Mouse (Mus musculus) midbrain, embryonic 15.5 days (tissue): Measurements from ENCODE around the gene Dysf. TPM values are rescaled to one million over a fixed set of nuclear protein-coding genes. Genes with fewer than 3 reads are reported as not detected.

Experiments
- ATAC-seq: fragments of 200-750 bp; cut with Nextera tagmentation; replicated peaks from 2 replicates; pipeline ENCODE4 v1.8.0; 2017; ENCODE audit warnings: moderate TSS enrichment
- H3K27ac ChIP-seq: fragments of 300-500 bp; sonication (generic); 2 replicates; pipeline ENCODE4 v1.5.1; 2015; ENCODE audit warnings: mild to moderate bottlenecking, inconsistent platforms
- H3K27me3 ChIP-seq: fragments of 300-500 bp; sonication (generic); replicated peaks from 2 replicates; pipeline ENCODE4 v1.6.1; 2015; ENCODE audit warnings: inconsistent platforms
- H3K36me3 ChIP-seq: fragments of 300-500 bp; sonication (generic); replicated peaks from 2 replicates; pipeline ENCODE4 v1.6.1; 2015; ENCODE audit warnings: inconsistent platforms
- H3K4me1 ChIP-seq: fragments of 300-500 bp; sonication (generic); 2 replicates; pipeline ENCODE4 v1.6.1; 2015; ENCODE audit warnings: inconsistent platforms
- H3K4me2 ChIP-seq: fragments of 300-500 bp; sonication (generic); 2 replicates; pipeline ENCODE4 v1.6.1; 2015; ENCODE audit warnings: inconsistent platforms, mild to moderate bottlenecking, moderate library complexity
- H3K4me3 ChIP-seq: fragments of 300-500 bp; sonication (generic); 2 replicates; pipeline ENCODE4 v1.5.1; 2015; ENCODE audit warnings: mild to moderate bottlenecking, inconsistent platforms
- H3K9ac ChIP-seq: fragments of 300-500 bp; sonication (generic); 2 replicates; pipeline ENCODE4 v1.6.1; 2015; ENCODE audit warnings: mild to moderate bottlenecking, inconsistent platforms
- H3K9me3 ChIP-seq: fragments of 300-500 bp; sonication (generic); 2 replicates; pipeline ENCODE4 v1.6.1; 2016; ENCODE audit warnings: inconsistent platforms
- WGBS: fragments of 180-500 bp; shearing (Covaris S2); methylation state at CpG from one replicate; pipeline ENCODE4 v1.1.7; 2015; ENCODE audit warnings: mixed read lengths; 5-methylcytosine and 5-hydroxymethylcytosine counted together
- polyA plus RNA-seq: library from polyadenylated mRNA; unstranded; fragments of >200 nt; fragmentation: Nextera tagmentation; extraction: Ambion mirVana; gene quantifications from 2 replicates; pipeline ENCODE4 v1.2.1, GENCODE M21; 2015

Gene Dysf
- polyA plus RNA-seq, 1 experiment from 2014 or later: 2.6 TPM

- 75% methylated on average over 7 of the region's 7 CpGs for WGBS
- no peak overlapping the region for H3K27ac ChIP-seq
- H3K4me1 ChIP-seq: 0 out of 2 replicates have a peak, but pooled peaks cover 2% of the 10 kb centered on the region
- H3K9ac ChIP-seq: no peak overlapping the region
- H3K27me3 ChIP-seq: no peaks in the 10 kb centered on the region
- no peak overlapping the region for H3K4me2 ChIP-seq
- no peak overlapping the region for H3K4me3 ChIP-seq
- H3K9me3 ChIP-seq: no peaks in the 10 kb centered on the region
- H3K36me3 ChIP-seq: no peaks in the 10 kb centered on the region
- no peak for ATAC-seq
These were observed 221.3 kb downstream of the Dysf start for GRCm38 (mm10) chr6:84229739-84230138.

GRCm38 (mm10) chr6:84231108-84231507, 222.7 kb downstream of the Dysf start:
- no peak overlapping the region for H3K4me2 ChIP-seq
- 78% methylated on average over 7 of the region's 7 CpGs for WGBS
- ATAC-seq: no peak
- no peak overlapping the region for H3K9ac ChIP-seq
- no peak overlapping the region for H3K4me3 ChIP-seq
- H3K27me3 ChIP-seq: no peaks in the 10 kb centered on the region
- H3K9me3 ChIP-seq: no peaks in the 10 kb centered on the region
- H3K4me1 ChIP-seq: 0 out of 2 replicates have a peak, but pooled peaks cover 2% of the 10 kb centered on the region
- H3K36me3 ChIP-seq: no peaks in the 10 kb centered on the region
- H3K27ac ChIP-seq: no peak overlapping the region

- H3K4me1 ChIP-seq: 0 out of 2 replicates have a peak, but pooled peaks cover 2% of the 10 kb centered on the region
- WGBS: 61% methylated on average over 8 of the region's 8 CpGs
- H3K4me2 ChIP-seq: no peak overlapping the region
- H3K4me3 ChIP-seq: no peak overlapping the region
- no peaks in the 10 kb centered on the region for H3K9me3 ChIP-seq
- H3K27me3 ChIP-seq: no peaks in the 10 kb centered on the region
- no peak overlapping the region for H3K27ac ChIP-seq
- ATAC-seq: no peak
- no peak overlapping the region for H3K9ac ChIP-seq
- no peaks in the 10 kb centered on the region for H3K36me3 ChIP-seq
These were observed 223.8 kb downstream of the Dysf start for GRCm38 (mm10) chr6:84232063-84232760.

- H3K27me3 ChIP-seq: no peaks in the 10 kb centered on the region
- H3K9me3 ChIP-seq: no peaks in the 10 kb centered on the region
- no peaks in the 10 kb centered on the region for H3K36me3 ChIP-seq
- no peak for ATAC-seq
- H3K4me1 ChIP-seq: 0 out of 2 replicates have a peak, but pooled peaks cover 2% of the 10 kb centered on the region
- H3K4me3 ChIP-seq: no peak overlapping the region
- H3K27ac ChIP-seq: no peak overlapping the region
- 75% methylated on average over 6 of the region's 6 CpGs for WGBS
- no peak overlapping the region for H3K4me2 ChIP-seq
- no peak overlapping the region for H3K9ac ChIP-seq
These were observed 225.4 kb downstream of the Dysf start for GRCm38 (mm10) chr6:84233783-84234182.

- Histone ChIP-seq H3K9ac (no peak overlapping the region), H3K4me3 (no peak overlapping the region), H3K9me3 (no peaks in the 10 kb centered on the region), H3K4me1 (no peaks in the 10 kb centered on the region), H3K4me2 (no peak overlapping the region), H3K36me3 (no peaks in the 10 kb centered on the region), H3K27ac (no peak overlapping the region), H3K27me3 (no peaks in the 10 kb centered on the region)
- 82% methylated on average over 2 of the region's 2 CpGs for WGBS
- no peak for ATAC-seq
These were observed 227.0 kb downstream of the Dysf start for GRCm38 (mm10) chr6:84235365-84235764.

GRCm38 (mm10) chr6:84243385-84243784, 235.0 kb downstream of the Dysf start:
- no peak for ATAC-seq
- no peak overlapping the region for H3K4me2 ChIP-seq
- H3K27me3 ChIP-seq: no peaks in the 10 kb centered on the region
- H3K36me3 ChIP-seq: no peaks in the 10 kb centered on the region
- H3K27ac ChIP-seq: no peak overlapping the region
- no peaks in the 10 kb centered on the region for H3K9me3 ChIP-seq
- H3K9ac ChIP-seq: no peak overlapping the region
- H3K4me1 ChIP-seq: no peaks in the 10 kb centered on the region
- 90% methylated on average over 3 of the region's 3 CpGs for WGBS
- H3K4me3 ChIP-seq: no peak overlapping the region

- no peaks in the 10 kb centered on the region for H3K27me3 ChIP-seq
- no peak overlapping the region for H3K27ac ChIP-seq
- ATAC-seq: no peak
- H3K4me3 ChIP-seq: no peak overlapping the region
- WGBS: 74% methylated on average over 4 of the region's 4 CpGs
- H3K9me3 ChIP-seq: no peaks in the 10 kb centered on the region
- H3K36me3 ChIP-seq: no peaks in the 10 kb centered on the region
- H3K9ac ChIP-seq: no peak overlapping the region
- no peak overlapping the region for H3K4me2 ChIP-seq
- no peaks in the 10 kb centered on the region for H3K4me1 ChIP-seq
These were observed 237.8 kb downstream of the Dysf start for GRCm38 (mm10) chr6:84246101-84246760.

- no peak overlapping the region for H3K4me3 ChIP-seq
- H3K27ac ChIP-seq: no peak overlapping the region
- H3K36me3 ChIP-seq: no peaks in the 10 kb centered on the region
- no peaks in the 10 kb centered on the region for H3K4me1 ChIP-seq
- no peaks in the 10 kb centered on the region for H3K27me3 ChIP-seq
- WGBS: 63% methylated on average over 5 of the region's 5 CpGs
- H3K4me2 ChIP-seq: no peak overlapping the region
- ATAC-seq: no peak
- H3K9ac ChIP-seq: no peak overlapping the region
- no peaks in the 10 kb centered on the region for H3K9me3 ChIP-seq
These were observed 238.6 kb downstream of the Dysf start for GRCm38 (mm10) chr6:84246979-84247378.

Other genes starting within 250 kb of the Dysf start
- gene Ankrd53, start 245.9 kb upstream of the Dysf start, polyA plus RNA-seq: 0.22 and 0.36 TPM in 2 replicates
- gene Tex261, start 232.8 kb upstream of the Dysf start, polyA plus RNA-seq: 66.7 and 71.0 TPM in 2 replicates
- gene Nagk, start 213.6 kb upstream of the Dysf start, polyA plus RNA-seq: 120 TPM in 2 replicates
- gene Paip2b, start 176.8 kb upstream of the Dysf start, polyA plus RNA-seq: 26.3 and 28.4 TPM in 2 replicates
- 70.5 and 76.5 TPM in 2 replicates for gene Zfp638, start 141.5 kb upstream of the Dysf start, polyA plus RNA-seq